Mouse (Mus musculus) skeletal muscle tissue, adult 2 months (tissue): Measurements from ENCODE around the gene Cenpq.

Experiments
- DNase-seq: peaks from one replicate; pipeline ENCODE4 v3.0.0-alpha.2; 2012; ENCODE audit warnings: low read depth, low spot score

Gene Cenpq

DNA sequence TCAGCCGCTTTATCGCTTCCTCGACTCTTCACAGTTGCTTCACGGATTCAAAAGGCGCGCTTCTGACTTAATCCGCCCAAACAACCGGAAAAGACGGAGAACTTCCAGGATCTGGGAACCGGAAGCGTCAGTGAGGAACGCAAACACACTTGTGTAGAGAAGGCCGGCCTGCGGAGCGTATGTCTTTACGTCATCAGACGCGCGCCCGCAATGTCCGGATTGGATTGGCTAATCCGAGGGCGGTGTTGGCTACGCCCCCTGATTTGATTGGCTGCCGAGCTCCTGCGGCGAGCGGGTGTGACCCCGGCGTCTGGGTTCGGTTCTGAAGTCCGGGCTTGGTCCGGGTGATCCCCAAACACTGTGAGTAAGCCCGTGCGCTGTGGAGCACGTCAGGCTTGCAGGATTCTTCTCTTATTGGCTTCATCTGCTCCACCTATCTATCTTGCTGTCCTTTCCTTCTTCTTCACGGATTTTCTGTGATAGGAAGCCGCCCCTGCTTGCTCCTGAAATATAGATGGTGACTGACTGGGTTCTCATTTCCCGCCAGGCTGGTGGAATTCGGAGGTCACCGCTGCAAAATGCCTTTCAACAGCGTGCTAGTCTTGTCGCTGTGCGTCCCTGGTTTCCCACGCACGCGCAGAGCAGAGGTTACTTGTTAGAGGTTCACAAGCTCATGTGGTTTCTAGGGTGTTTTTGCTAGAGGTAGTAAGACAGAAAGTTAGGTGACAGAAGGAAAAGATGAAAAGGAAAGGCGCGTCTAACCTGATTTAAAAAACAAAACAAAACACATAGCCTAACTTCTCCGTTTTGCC, at the start of gene Cenpq, which contains the start of gene Mut:
TSS of gene Cenpq (minus strand) at position 628 of the 812 bp plus-strand sequence.
TSS of gene Mut (plus strand) at position 266 of the 812 bp plus-strand sequence.
- DNase-seq: peak; percentile 98

DNA sequence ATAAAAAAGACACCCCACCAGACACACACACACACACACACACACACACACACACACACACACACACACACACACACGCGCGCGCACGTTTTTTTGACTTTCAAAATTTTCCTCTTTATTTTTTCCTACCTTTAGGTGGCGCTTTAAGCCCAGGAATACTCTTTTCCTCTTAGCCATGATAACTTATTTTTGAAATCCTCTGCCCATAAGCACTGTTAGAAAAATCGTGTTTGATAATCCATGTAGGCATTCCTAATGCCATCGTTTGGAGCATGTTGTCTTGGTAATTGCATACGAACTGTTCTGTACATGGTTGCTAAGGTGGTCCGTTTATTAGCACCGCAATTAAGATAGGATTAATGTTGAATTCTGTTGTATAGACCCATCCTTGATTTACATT, 43.1 kb upstream of the Cenpq start:
- DNase-seq: no peak

GRCm38 (mm10) chr17:40948518-40948917, 13.7 kb upstream of the Cenpq start:
- DNase-seq: no peak

GRCm38 (mm10) chr17:40933985-40934384, 862 bp downstream of the Cenpq start:
- peak; percentile 4 for DNase-seq

- DNase-seq: no peak
Observed at GRCm38 (mm10) chr17:40915499-40915898, 19.3 kb downstream of the Cenpq start.

- DNase-seq: no peak
Observed at GRCm38 (mm10) chr17:40914250-40914649, 20.6 kb downstream of the Cenpq start, which contains the start of gene Glyatl3. Gene Glyatl3, minus strand, starts transcription at chr17:40914350.

- DNase-seq: no peak
Observed at GRCm38 (mm10) chr17:40904721-40905154, 30.1 kb downstream of the Cenpq start.

- DNase-seq: no peak
Observed at GRCm38 (mm10) chr17:40904056-40904597, 30.7 kb downstream of the Cenpq start.

- DNase-seq: no peak
Observed at GRCm38 (mm10) chr17:40903345-40903744, 31.5 kb downstream of the Cenpq start.

DNA sequence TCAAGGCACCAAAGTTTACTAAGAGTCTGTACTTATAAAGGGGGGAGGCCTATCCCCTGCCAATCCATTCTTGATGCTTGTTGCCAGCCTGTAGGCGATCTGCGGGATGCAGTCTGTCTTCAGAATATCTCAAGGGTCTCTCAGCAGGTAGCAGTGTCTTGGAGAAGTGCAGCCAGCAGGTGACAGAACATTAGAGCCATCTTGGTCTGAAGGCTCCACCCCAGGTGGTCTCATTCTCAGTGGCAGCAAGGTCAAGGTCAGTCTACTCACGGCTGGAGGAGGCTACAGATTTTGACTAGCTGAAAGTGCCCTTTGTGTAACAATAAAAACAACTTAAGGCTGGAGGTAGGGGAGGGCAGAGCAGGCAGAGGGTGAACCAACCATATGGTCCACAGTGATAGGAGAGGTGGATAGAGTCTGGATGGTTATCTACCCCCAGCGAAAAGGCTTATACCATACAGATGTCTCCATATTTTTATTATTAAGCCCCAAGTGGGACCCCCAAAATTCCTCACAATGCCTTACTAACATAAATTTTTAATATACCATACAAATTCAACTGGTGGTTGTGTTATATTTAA, 35.0 kb downstream of the Cenpq start:
- DNase-seq: no peak

GRCm38 (mm10) chr17:40896863-40897262, 38.0 kb downstream of the Cenpq start:
- DNase-seq: no peak

DNA sequence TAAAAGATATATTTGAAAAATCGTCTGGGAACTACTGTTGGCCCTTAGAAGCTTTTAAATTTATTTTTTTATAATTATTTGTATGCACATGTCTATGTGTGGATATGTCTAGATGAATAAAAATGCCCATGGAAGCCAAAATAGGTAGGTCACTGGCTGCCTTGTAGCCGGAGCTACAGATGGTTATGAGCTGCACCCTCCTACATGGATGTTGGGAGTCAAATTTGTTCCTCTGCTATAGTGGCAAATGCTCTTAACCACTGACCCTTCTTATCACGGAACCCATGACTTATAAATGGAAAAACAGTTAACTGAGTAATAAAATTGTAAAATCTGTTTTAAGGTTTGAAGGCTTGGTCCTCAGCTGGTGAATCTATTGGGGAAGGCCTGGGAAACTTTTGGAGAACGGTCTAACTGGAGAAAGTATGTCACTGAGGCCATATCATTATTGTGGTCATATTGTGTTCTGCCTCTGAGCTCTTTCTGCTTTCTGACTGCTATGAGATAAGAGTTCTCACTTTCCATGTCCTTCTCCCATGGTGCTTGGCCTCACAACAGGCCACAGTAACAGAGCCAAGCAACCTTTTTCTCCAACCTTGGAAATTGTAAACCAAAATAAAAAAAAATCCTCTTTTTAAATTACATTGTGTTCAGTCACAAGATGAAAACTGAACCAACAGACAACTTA, 46.9 kb downstream of the Cenpq start:
- no peak for DNase-seq

GRCm38 (mm10) chr17:40885155-40885554, 49.7 kb downstream of the Cenpq start:
- no peak for DNase-seq

DNA sequence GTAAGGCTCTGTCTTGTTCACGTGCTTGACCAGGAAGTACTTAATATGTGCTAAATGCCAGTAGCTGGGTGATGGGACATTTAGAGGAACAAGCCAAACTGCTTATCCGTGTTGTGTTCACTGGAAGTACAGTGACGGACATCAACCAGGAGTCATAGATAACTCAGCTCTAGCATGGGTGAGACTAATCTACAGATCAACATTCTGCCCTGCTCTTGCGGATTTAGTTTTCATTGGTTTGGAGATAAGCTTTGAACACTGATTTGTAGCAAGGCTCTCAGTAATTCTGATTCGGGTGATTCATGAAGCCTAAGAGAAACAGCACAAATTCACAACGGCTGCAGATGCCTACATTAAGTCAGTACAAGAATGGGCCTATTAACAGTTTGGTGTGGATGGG, 52.7 kb downstream of the Cenpq start:
- no peak for DNase-seq

GRCm38 (mm10) chr17:40879924-40880691, 54.7 kb downstream of the Cenpq start, which contains the start of gene 9130008F23Rik:
Gene 9130008F23Rik, minus strand, starts transcription at chr17:40880559.
- peak; percentile 51 for DNase-seq

GRCm38 (mm10) chr17:40879528-40879923, 55.3 kb downstream of the Cenpq start:
- DNase-seq: no peak

DNA sequence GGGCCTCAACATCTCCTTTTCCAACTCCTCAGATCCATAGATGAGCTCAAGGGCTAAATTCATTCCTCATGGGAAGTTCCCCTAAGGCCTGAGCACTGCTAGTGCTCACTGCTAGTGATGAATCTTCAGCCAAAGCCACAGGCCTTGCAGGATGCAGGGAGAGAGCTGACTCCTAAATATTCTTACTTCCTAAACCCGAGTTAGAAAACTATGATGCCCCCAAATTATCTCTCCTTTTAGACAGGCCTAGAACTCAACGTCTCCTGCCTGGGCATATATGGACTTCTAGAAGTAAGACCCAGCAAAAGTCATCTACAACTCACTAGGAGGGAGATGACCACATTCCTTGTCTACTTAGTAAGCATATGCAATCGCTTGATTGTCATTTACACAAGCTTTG, 57.1 kb downstream of the Cenpq start:
- DNase-seq: no peak

GRCm38 (mm10) chr17:40875568-40875967, 59.3 kb downstream of the Cenpq start:
- no peak for DNase-seq

GRCm38 (mm10) chr17:40874701-40875100, 60.1 kb downstream of the Cenpq start:
- DNase-seq: no peak

DNA sequence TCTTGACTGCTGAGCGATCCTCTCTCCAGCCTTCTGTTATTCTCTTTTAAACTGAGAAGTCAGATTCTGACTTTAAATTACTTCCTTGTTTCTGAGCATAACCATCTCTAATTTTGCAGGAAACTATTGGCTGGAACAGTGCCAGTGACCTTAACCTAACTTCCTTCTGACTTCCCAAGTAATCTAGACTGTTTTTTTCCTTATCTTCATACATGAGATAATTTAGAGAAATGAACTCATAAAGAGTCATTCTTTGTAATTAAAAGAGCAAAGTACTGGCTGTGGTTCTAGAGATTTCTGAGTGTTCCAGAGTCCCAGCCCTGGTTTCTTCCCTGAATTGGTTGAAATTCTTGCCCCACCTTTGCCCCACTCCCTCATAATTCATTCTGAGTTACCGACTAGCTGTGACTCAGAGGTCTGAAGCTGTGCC, 61.2 kb downstream of the Cenpq start:
- peak; percentile 12 for DNase-seq
